Mouse (Mus musculus) spleen, postnatal 14 days (tissue): ENCODE measurements around the gene Ywhag.

Experiments used
- DNase-seq, 2 experiments: peaks; one replicate each; pipeline ENCODE4 v3.0.0; 2021 to 2022; ENCODE audit warnings: low spot score in 2 of 2

Ywhag gene

DNA sequence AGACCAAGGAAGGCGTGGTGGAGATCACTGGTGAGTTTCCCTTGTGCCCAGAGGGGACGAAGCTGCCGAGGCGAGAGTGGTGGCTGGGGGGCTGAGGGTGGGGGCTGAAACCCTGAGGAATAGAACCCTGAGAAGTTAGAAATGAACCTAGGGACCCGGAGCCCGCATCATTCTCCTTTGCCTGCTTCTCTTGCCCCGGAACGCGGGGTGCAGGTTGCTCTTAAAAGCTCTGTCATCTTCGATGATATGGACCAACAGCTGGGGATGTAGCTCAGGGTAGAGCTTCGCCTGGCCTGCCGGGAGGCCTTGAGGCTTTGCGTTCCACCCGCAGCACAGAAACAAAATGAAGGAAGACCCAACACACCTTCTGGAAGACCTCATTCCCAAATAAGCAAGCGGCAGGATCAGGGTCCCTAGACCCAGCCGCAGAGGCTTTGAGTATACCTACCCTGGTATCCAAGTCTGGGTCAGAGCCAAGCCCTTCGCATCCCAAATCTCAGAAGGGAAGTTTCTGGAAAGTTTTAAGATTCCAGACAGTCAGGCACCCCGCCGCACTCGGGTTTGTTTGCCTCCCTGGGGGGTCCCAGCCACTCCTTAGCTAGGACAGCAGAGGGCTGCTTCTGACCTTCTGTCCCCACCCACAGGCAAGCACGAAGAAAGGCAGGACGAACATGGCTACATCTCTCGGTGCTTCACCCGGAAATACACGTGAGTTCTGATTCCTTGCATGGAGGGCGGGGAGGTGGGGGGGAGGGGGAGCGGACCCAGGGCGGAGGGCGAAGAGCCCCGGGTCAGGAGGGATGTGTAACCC, 45.8 kb downstream of the Ywhag start:
- DNase-seq: no peak

DNA sequence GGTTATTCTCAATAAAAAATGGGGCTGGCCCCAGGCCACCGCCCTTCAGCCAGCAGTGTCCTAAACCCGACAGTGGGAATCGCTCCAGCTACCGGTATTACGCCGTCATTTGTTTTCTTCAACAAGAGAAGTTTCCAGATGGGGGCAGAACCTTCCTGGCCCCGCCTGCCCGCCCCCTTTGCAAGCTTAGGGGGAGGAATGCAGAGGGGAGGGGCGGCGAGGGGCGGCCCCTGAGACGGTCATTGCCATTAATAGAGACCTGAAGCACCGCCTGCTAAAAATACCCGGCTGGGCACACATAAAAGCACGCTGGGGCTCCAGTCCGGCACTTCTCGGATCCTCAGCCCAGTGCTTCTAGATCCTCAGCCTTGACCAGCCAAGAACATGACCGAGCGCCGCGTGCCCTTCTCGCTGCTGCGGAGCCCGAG, 46.7 kb downstream of the Ywhag start, which contains the start of gene Hspb1:
Hspb1 (plus strand) TSS at position 245 of the 428 bp plus-strand sequence.
- DNase-seq: no peak

GRCm38 (mm10) chr5:135884641-135885040, 49.8 kb downstream of the Ywhag start:
- no peak for DNase-seq

DNA sequence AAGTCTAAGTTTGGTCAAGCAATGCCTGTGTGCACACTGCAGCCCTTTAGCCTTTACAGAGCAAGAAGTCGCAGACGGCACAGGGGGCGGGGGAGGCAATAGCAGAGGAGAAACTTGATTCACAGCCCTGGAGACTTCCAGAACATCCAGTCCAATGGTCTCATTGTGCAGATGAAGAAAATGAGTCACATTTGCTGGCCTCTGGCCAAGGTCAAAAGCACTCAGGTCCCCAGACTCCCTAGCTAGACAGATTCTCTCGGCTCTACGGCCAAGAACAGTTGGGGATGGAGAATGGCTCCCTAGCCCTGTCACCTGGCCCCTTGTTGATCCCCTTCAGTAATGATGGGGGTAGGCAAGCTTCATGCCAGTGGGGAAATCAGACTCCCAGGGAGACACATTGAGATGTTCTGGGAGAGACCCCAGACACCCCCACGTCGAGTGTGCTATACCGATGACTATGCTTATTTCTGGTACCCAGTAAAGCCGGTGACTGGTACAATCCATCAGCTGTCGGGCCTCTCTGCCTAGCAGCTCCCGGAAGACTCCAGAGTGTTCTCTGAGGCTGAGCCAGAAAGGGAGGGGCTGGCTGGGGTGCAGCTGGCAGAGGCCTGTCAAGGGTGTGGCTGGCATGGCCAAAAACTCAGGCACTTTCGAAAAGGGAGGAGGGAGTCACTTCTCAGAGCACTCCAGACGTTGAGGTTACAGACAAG, 54.8 kb downstream of the Ywhag start:
- DNase-seq: no peak

GRCm38 (mm10) chr5:135877831-135878231, 56.6 kb downstream of the Ywhag start:
- DNase-seq: no peak

GRCm38 (mm10) chr5:135877180-135877579, 57.2 kb downstream of the Ywhag start:
- peak in 1 of 2 experiments; percentile 35 for DNase-seq

DNA sequence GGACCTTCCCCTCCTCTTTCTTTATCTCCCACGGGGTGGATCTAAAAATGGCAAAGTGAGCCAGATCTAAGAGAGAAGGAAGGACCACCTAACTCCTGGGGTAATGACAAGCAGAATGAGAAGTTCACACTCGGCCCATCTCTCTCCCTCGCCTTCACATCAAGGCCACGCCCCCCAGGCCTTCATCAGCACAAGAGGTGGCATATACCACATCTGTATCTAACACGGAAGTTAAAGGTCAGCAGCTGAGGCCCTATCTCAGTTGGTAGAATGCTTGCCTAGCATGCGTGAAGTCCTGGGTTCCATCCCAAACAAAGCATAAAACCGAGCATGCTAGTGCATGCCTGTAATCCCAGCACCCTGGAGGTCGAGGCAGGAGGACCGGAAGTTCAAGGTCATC, 60.7 kb downstream of the Ywhag start:
- no peak for DNase-seq

DNA sequence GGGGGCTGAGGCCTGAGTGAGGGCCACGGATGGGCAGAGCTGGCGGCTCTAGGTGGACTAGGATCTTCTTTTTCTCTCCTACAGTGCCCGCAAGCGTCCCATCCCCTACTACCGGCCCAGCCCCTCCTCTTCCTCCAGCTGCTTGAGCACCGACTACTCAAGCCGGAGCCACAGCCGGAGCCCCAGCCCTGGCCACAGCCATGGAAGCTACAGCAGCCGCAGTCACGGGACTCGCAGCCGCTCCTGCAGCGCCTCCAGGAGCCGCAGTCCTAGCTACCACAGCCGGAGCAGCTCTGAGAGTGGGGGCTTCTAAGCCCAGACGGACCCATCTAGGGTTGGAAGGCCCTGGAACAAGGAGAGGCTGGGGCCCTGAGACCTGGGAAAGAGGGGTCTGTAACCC, 61.4 kb downstream of the Ywhag start:
- no peak for DNase-seq

DNA sequence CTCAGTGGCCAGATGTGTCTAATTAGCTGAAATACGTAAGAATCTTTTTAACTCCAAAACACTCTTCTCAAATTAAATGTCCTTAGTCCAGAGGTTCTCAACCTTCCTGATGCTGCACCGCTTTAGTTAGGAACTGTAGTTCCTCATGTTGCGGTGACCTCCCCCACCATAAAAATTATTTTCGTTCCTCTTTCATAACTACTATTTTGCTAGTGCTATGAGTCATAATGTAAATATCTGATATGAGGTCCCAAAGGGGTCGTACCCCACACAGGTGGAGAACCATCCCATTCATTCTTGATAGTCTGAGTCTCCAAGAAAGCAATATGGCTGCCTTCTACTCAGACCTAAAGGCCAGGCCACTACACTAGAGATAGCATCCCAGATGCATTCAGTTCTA, 63.9 kb downstream of the Ywhag start:
- no peak for DNase-seq

DNA sequence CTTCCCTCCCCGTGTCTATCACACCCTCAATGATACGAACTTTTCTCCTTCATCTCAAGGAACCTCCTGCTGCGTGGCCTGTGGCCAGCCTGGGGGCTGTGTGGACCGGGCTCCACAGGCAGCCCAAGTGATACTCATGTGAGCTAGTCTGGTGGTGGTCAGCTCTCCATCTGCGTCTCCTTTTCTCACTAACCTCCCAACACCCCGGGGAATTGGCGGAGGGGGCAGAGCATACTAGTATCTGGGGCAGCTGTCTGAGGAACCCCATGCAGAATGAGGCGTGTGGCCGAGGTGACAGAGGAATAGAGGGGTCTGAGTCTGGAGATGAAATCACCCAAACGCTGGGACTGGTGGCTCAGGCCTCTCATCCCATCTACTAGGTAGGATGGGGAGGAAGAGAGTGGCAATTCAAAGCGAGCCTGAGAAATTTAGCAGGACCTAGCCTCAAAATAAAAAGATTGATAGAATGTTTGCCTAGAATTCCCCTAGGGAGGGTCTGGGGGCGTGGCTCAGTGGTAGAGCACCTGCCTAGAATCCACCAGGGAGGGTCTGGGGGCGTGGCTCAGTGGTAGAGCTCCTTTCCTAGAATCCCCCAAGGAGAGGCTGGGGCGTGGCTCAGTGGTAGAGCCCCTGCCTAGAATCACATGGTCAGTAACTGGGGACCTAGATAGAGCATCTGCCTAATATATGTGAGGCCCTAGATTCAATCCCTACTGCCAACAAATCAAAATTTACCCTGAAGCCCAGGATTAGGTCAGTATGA, 64.6 kb downstream of the Ywhag start:
- no peak for DNase-seq

GRCm38 (mm10) chr5:135868653-135869052, 65.8 kb downstream of the Ywhag start:
- no peak for DNase-seq

- no peak for DNase-seq
Observed at GRCm38 (mm10) chr5:135867637-135868593, 66.5 kb downstream of the Ywhag start.

- no peak for DNase-seq
Observed at GRCm38 (mm10) chr5:135866662-135867061, 67.8 kb downstream of the Ywhag start.
